Mouse (Mus musculus): Measurements from ENCODE around the gene Spin1.
A peak's percentile ranks its signal among the peaks of the same experiment; 100 is the strongest.

Gene Spin1

GRCm38 (mm10) chr13:51152966-51153669, 52.4 kb downstream of the Spin1 start:
- DNase-seq = no peak

GRCm38 (mm10) chr13:51153670-51154030, 53.0 kb downstream of the Spin1 start:
- no peak for DNase-seq

GRCm38 (mm10) chr13:51155178-51156013, 54.7 kb downstream of the Spin1 start:
- no peak for DNase-seq

- DNase-seq = no peak
Measured at GRCm38 (mm10) chr13:51156014-51156386, 55.3 kb downstream of the Spin1 start.

- DNase-seq = no peak
Measured at GRCm38 (mm10) chr13:51157291-51157690, 56.6 kb downstream of the Spin1 start.

GRCm38 (mm10) chr13:51161672-51162071, 61.0 kb downstream of the Spin1 start:
- no peak for DNase-seq

GRCm38 (mm10) chr13:51162246-51162645, 61.6 kb downstream of the Spin1 start:
- DNase-seq = no peak

GRCm38 (mm10) chr13:51166711-51167110, 66.0 kb downstream of the Spin1 start:
- DNase-seq = no peak

GRCm38 (mm10) chr13:51170215-51170614, 69.5 kb downstream of the Spin1 start:
- DNase-seq = no peak

- peak; percentile 4 for DNase-seq
Measured at GRCm38 (mm10) chr13:51170691-51171680, 70.3 kb downstream of the Spin1 start, which contains the start of gene Nxnl2. Nxnl2 (plus strand) TSS chr13:51171022.

GRCm38 (mm10) chr13:51172601-51173000, 71.9 kb downstream of the Spin1 start:
- DNase-seq = no peak

GRCm38 (mm10) chr13:51178932-51179331, 78.3 kb downstream of the Spin1 start:
- no peak for DNase-seq

GRCm38 (mm10) chr13:51179362-51179761, 78.7 kb downstream of the Spin1 start:
- no peak for DNase-seq

GRCm38 (mm10) chr13:51182236-51182635, 81.6 kb downstream of the Spin1 start:
- DNase-seq = no peak

- no peak for DNase-seq
Measured at GRCm38 (mm10) chr13:51184896-51185295, 84.2 kb downstream of the Spin1 start.

GRCm38 (mm10) chr13:51190336-51190735, 89.7 kb downstream of the Spin1 start:
- no peak for DNase-seq

- DNase-seq = no peak
Measured at GRCm38 (mm10) chr13:51191416-51192140, 90.9 kb downstream of the Spin1 start.

- no peak for DNase-seq
Measured at GRCm38 (mm10) chr13:51193893-51194292, 93.2 kb downstream of the Spin1 start.

GRCm38 (mm10) chr13:51197699-51198098, 97.0 kb downstream of the Spin1 start:
- no peak for DNase-seq

GRCm38 (mm10) chr13:51198186-51198585, 97.5 kb downstream of the Spin1 start:
- DNase-seq = no peak

All from cerebellum, adult 11-12 months (tissue).